Mouse (Mus musculus): Measurements from ENCODE around the gene Smpx. TPM values are rescaled to one million over a fixed set of nuclear protein-coding genes. Genes with fewer than 3 reads are reported as not detected.

Gene Smpx
- polyA plus RNA-seq, 1 experiment from 2014 or later: 0.47 TPM

GRCm38 (mm10) chrX:157732346-157732745 is 33.6 kb downstream of the Smpx start:
- H3K36me3 ChIP-seq (replicated peaks): no peaks in the 10 kb centered on the region
- DNase-seq (ENCODE audit: low spot score): no peak
- peaks cover 66% of the 10 kb centered on the region for H3K27me3 ChIP-seq (replicated peaks; ENCODE audit: low read depth, poor library complexity, severe bottlenecking)
- no peaks in the 10 kb centered on the region for H3K4me1 ChIP-seq
- 43% methylated on average over 3 of the region's 3 CpGs for WGBS
- no peak overlapping the region for H3K4me3 ChIP-seq
- H3K9me3 ChIP-seq: no peaks in the 10 kb centered on the region
- H3K27ac ChIP-seq (replicated peaks): no peak overlapping the region

- H3K27me3 ChIP-seq (replicated peaks; ENCODE audit: low read depth, poor library complexity, severe bottlenecking): peaks cover 74% of the 10 kb centered on the region
- WGBS: 69% methylated on average over 2 of the region's 2 CpGs
- no peaks in the 10 kb centered on the region for H3K9me3 ChIP-seq
- no peak for DNase-seq (ENCODE audit: low spot score)
- no peaks in the 10 kb centered on the region for H3K4me1 ChIP-seq
- H3K36me3 ChIP-seq (replicated peaks): no peaks in the 10 kb centered on the region
- no peak overlapping the region for H3K4me3 ChIP-seq
- H3K27ac ChIP-seq (replicated peaks): no peak overlapping the region
Observed at GRCm38 (mm10) chrX:157733836-157734235, 35.1 kb downstream of the Smpx start.

GRCm38 (mm10) chrX:157734341-157734740 is 35.6 kb downstream of the Smpx start:
- 78% methylated on average over 1 of the region's 1 CpGs for WGBS
- Histone ChIP-seq H3K4me1 (no peaks in the 10 kb centered on the region), H3K36me3 (replicated peaks) (no peaks in the 10 kb centered on the region), H3K27me3 (replicated peaks; ENCODE audit: low read depth, poor library complexity, severe bottlenecking) (peaks cover 78% of the 10 kb centered on the region), H3K9me3 (no peaks in the 10 kb centered on the region), H3K27ac (replicated peaks) (no peak overlapping the region), H3K4me3 (no peak overlapping the region)
- no peak for DNase-seq (ENCODE audit: low spot score)

- no peaks in the 10 kb centered on the region for H3K4me1 ChIP-seq
- H3K36me3 ChIP-seq (replicated peaks): no peaks in the 10 kb centered on the region
- no peak for DNase-seq (ENCODE audit: low spot score)
- no peaks in the 10 kb centered on the region for H3K9me3 ChIP-seq
- no peak overlapping the region for H3K4me3 ChIP-seq
- peaks cover 39% of the 10 kb centered on the region for H3K27me3 ChIP-seq (replicated peaks; ENCODE audit: low read depth, poor library complexity, severe bottlenecking)
- H3K27ac ChIP-seq (replicated peaks): no peak overlapping the region
- 88% methylated on average over 10 of the region's 10 CpGs for WGBS
Observed at GRCm38 (mm10) chrX:157747815-157748544, 49.3 kb downstream of the Smpx start.

GRCm38 (mm10) chrX:157754559-157754958 is 55.8 kb downstream of the Smpx start:
- no peak for DNase-seq (ENCODE audit: low spot score)
- H3K9me3 ChIP-seq: no peaks in the 10 kb centered on the region
- peaks cover 49% of the 10 kb centered on the region for H3K27me3 ChIP-seq (replicated peaks; ENCODE audit: low read depth, poor library complexity, severe bottlenecking)
- H3K4me1 ChIP-seq: no peaks in the 10 kb centered on the region
- H3K4me3 ChIP-seq: no peak overlapping the region
- H3K36me3 ChIP-seq (replicated peaks): no peaks in the 10 kb centered on the region
- H3K27ac ChIP-seq (replicated peaks): no peak overlapping the region
- whole genome bisulfite sequencing: 55% methylated on average over 4 of the region's 4 CpGs

- DNase-seq (ENCODE audit: low spot score): no peak
- Histone ChIP-seq H3K9me3 (no peaks in the 10 kb centered on the region), H3K27ac (replicated peaks) (no peak overlapping the region), H3K4me3 (no peak overlapping the region), H3K27me3 (replicated peaks; ENCODE audit: low read depth, poor library complexity, severe bottlenecking) (peaks cover 26% of the 10 kb centered on the region), H3K36me3 (replicated peaks) (no peaks in the 10 kb centered on the region), H3K4me1 (no peaks in the 10 kb centered on the region)
- 78% methylated on average over 3 of the region's 3 CpGs for WGBS
Observed at GRCm38 (mm10) chrX:157762542-157762941, 63.8 kb downstream of the Smpx start.

- WGBS: 88% methylated on average over 2 of the region's 2 CpGs
Observed at GRCm38 (mm10) chrX:157801669-157802068, 103.0 kb downstream of the Smpx start.

More at GRCm38 (mm10) chrX:157801669-157802068, 103.0 kb downstream of the Smpx start:
- Histone ChIP-seq H3K27ac (replicated peaks) (no peak overlapping the region), H3K4me3 (no peak overlapping the region), H3K36me3 (replicated peaks) (no peaks in the 10 kb centered on the region), H3K9me3 (no peaks in the 10 kb centered on the region), H3K27me3 (replicated peaks; ENCODE audit: low read depth, poor library complexity, severe bottlenecking) (no peaks in the 10 kb centered on the region), H3K4me1 (no peaks in the 10 kb centered on the region)
- DNase-seq (ENCODE audit: low spot score): no peak

Other genes starting within 250 kb of the Smpx start
- gene Sms, start 206.6 kb upstream of the Smpx start, polyA plus RNA-seq (2016; fragmentation: Nextera tagmentation; extraction: Ambion mirVana): 91.8 and 92.7 TPM in 2 replicates
- 5.8 and 6.4 TPM in 2 replicates for gene Yy2, start 129.9 kb upstream of the Smpx start, polyA plus RNA-seq (2016; fragmentation: Nextera tagmentation; extraction: Ambion mirVana)
- gene Mbtps2, start 100.2 kb upstream of the Smpx start, polyA plus RNA-seq (2016; fragmentation: Nextera tagmentation; extraction: Ambion mirVana): 27.8 and 28.6 TPM in 2 replicates
- 2.4 and 2.6 TPM in 2 replicates for gene Klhl34, start 119.5 kb downstream of the Smpx start, polyA plus RNA-seq (2016; fragmentation: Nextera tagmentation; extraction: Ambion mirVana)